Mouse (Mus musculus): Measurements from ENCODE around the gene Ms4a14. TPM values are rescaled to one million over a fixed set of nuclear protein-coding genes. Genes with fewer than 3 reads are reported as not detected.

The Ms4a14 gene
- not detected for polyA plus RNA-seq (2012; fragmentation: generic; extraction: Trizol)

GRCm38 (mm10) chr19:11314354-11314753, at the start of gene Ms4a14:
Gene Ms4a14, minus strand, starts transcription at chr19:11314454.

GRCm38 (mm10) chr19:11335932-11336331, 21.7 kb upstream of the Ms4a14 start, which contains the start of gene Ms4a7:
Gene Ms4a7, minus strand, starts transcription at chr19:11336146.

GRCm38 (mm10) chr19:11283773-11284172, 30.5 kb downstream of the Ms4a14 start, which contains the start of gene Ms4a5:
Gene Ms4a5, minus strand, starts transcription at chr19:11283873.

GRCm38 (mm10) chr19:11266052-11266845, 48.0 kb downstream of the Ms4a14 start, which contains the start of gene Ms4a1:
Gene Ms4a1, minus strand, starts transcription at chr19:11266241.

Other genes with a start within 250 kb of the Ms4a14 start
- not detected for gene Ms4a8a, start 233.4 kb downstream of the Ms4a14 start, polyA plus RNA-seq (2012; fragmentation: generic; extraction: Trizol)
- not detected for gene 1700017D01Rik, start 183.6 kb downstream of the Ms4a14 start, polyA plus RNA-seq (2012; fragmentation: generic; extraction: Trizol)
- not detected for gene 1700025F22Rik, start 149.1 kb downstream of the Ms4a14 start, polyA plus RNA-seq (2012; fragmentation: generic; extraction: Trizol)
- not detected for gene Ms4a13, start 117.7 kb downstream of the Ms4a14 start, polyA plus RNA-seq (2012; fragmentation: generic; extraction: Trizol)
- gene Ms4a12, start 82.0 kb downstream of the Ms4a14 start, polyA plus RNA-seq (2012; fragmentation: generic; extraction: Trizol) = not detected
- not detected for gene Ms4a1, start 48.2 kb downstream of the Ms4a14 start, polyA plus RNA-seq (2012; fragmentation: generic; extraction: Trizol)
- not detected for gene Ms4a5, start 30.6 kb downstream of the Ms4a14 start, polyA plus RNA-seq (2012; fragmentation: generic; extraction: Trizol)
- gene Ms4a7, start 21.7 kb upstream of the Ms4a14 start, polyA plus RNA-seq (2012; fragmentation: generic; extraction: Trizol) = not detected
- gene Ms4a4a, start 61.1 kb upstream of the Ms4a14 start, polyA plus RNA-seq (2012; fragmentation: generic; extraction: Trizol) = not detected
- not detected for gene Ms4a4c, start 90.3 kb upstream of the Ms4a14 start, polyA plus RNA-seq (2012; fragmentation: generic; extraction: Trizol)
- gene Ms4a4b, start 129.1 kb upstream of the Ms4a14 start, polyA plus RNA-seq (2012; fragmentation: generic; extraction: Trizol) = not detected
- gene Ms4a6c, start 154.9 kb upstream of the Ms4a14 start, polyA plus RNA-seq (2012; fragmentation: generic; extraction: Trizol) = not detected
- gene Gm8369, start 171.5 kb upstream of the Ms4a14 start, polyA plus RNA-seq (2012; fragmentation: generic; extraction: Trizol) = not detected
- not detected for gene Ms4a6b, start 202.1 kb upstream of the Ms4a14 start, polyA plus RNA-seq (2012; fragmentation: generic; extraction: Trizol)
- not detected for gene Ms4a4d, start 222.3 kb upstream of the Ms4a14 start, polyA plus RNA-seq (2012; fragmentation: generic; extraction: Trizol)

Data from C3H10T1/2 (cell line).